Mouse (Mus musculus) v-Abl transformed pro-B cells (cell line): Measurements from ENCODE around the gene Slc16a9.

Experiments used
- in situ Hi-C, 2 experiments: fragments of 400-800 bp; cut with MboI; formaldehyde crosslinking; loops; one replicate each; pipeline ENCODE4 v1.15.1; 2025; ENCODE audit not compliant: unreplicated experiment in 2 of 2

Gene Slc16a9

DNA sequence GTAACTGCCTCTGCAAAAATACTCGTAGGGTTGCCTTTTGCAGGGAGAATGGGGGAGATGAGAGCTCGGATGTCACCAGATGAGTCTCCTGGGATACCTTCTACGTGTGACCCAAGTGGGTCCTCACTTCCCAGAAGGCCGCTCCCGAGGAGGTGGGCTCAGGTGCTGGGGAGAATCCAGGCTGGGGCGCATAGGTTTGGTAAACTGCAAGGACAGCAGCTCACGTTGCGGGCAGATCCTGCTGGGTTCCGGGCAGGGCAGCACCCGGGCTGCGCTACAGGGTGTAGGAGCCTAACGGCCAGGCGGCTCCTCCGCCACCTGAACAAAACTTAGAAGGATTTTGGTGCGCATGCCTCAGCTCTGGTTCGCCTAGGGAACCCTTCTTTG is 652 bp downstream of the Slc16a9 start:
- in situ Hi-C loops, result no loop called here

DNA sequence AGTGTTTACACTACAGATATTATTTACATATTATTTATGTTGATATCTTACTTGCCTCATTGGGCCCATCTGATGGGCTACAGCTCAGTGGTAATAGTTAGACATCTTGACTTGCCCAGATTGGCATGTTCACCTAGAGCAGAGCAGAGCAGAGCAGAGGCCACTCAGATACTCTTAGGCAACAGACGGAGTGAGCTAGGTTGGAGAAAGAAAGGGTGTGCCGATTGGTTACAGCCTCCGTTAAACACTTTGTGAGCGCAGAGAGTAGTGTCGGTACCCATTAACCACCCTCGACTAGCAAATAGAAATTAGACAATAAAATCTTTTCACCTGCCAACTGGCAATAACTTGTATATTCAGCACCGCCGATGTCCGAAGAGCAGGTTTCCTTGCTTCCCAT is 1.2 kb downstream of the Slc16a9 start:
- in situ Hi-C loops, result no loop called here

DNA sequence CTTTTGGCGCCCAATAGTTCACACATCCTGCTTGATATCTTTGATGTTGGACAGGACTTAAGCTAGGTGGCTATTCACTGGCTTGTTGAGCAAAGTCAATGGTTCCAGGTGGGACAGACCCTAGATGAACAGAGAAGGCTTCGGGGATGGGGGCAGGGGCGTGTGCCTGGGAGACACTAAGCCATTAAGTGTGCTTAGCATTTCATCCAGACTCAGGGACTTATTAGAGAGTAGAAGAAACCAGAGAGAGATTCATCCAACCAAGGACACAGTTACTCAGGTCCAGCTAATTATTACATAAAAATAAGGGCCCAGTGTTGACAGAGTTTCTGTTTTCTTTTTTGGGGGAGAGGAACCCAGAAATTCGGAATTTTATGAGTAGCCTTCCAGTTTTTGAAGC is 5.5 kb downstream of the Slc16a9 start:
- in situ Hi-C loops, result no loop called here

DNA sequence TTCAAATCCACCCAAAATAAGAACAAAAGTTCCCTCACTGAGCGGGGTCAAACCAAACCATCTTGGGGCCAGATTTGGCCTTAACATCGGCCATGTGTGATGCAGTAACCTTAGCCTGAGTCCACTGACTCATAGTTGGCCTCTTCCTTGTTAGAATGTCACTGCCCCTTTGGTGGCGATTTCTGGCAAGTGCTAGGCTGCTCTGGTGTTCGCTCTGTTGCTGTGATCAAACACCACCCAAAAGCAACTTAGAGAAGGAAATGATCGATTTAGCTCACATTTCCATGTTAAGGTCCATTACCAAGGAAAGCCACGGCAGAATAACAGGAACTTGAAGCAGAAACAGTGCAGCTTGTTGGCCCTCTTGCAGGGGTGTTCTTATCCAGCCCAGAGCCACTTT is 5.9 kb downstream of the Slc16a9 start:
- in situ Hi-C loops, result no loop called here

DNA sequence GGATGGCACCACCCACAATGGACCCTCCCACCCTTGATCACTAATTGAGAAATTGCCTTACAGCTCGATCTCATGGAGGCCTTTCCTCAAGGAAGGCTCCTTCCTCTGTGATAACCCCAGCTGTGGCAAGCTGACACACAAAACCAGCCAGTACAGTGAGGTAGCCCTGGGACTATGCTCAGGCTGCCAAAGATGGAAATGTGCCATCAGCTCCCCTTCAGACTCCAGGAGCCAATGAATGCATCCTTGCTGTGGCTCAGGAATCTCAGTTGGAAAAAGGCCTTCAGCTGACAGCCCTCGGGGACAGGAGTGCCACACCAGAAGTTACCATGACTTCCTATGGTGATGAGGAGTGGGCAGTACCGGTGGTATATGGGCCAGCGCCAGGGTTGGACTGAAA is 9.8 kb downstream of the Slc16a9 start:
- in situ Hi-C loops, result no loop called here

DNA sequence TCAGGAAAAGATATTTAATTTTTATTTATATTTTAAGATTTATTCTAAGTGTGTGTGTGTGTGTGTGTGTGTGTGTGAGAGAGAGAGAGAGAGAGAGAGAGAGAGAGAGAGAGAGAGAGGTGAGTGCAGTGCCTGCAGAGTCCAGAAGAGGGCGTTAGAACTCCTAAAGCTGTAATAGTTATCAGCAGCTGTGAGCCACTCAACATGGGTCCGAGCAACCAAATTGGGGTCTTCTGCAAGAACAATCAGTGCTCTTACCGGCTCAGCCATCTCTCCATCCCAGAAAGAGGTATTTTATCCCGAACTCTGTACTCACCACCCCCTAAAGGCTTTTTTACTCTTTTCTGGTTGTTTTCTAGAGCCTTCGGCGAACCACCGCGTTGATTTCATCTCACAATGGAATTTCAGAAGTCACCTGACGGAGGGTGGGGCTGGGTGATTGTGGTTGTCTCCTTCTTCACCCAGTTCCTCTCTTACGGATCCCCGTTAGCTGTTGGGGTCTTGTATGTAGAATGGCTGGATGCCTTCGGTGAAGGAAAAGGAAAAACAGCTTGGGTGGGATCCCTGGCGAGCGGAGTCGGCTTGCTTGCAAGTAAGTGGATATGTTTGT is 10.8 kb downstream of the Slc16a9 start:
- in situ Hi-C loops, result no loop called here

DNA sequence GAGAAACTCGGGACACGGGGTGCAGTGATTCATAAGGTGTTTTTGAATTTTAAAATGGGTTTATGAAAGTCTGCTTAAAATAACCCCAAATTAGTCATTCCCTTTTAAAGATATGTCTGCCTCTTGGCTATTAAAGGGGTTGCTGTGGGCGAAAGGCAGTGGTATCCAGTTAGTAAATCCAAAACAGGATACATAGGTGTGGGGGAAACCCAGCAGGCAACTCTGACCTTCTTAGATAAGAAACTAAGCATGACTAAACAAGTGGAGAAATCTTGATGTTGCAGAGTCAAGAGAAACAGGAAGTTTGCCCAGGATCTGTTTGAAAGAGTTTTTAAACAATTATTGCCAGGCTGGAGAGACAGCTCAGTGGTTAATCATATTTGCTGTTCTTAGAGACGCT is 12.1 kb downstream of the Slc16a9 start:
- in situ Hi-C loops, result no loop called here

DNA sequence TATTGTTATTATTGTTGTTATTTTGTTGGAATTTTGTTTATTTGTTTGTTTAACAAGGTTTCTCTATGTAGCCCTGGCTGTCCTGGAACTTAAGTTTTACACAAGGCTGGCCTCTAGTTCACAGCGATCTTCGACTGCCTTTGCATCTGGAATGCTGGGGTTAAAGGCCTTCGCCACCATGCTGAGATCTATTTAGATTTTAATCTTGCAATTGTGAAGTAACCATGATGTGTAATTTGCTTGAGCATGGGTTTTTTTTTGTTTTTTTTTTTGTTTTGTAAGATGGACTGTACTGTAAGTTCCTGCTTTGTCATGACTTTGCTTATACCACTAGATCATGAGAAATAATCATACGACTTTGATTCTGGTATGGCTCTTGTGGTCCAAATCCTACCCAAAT is 16.0 kb downstream of the Slc16a9 start:
- in situ Hi-C loops, result no loop called here

DNA sequence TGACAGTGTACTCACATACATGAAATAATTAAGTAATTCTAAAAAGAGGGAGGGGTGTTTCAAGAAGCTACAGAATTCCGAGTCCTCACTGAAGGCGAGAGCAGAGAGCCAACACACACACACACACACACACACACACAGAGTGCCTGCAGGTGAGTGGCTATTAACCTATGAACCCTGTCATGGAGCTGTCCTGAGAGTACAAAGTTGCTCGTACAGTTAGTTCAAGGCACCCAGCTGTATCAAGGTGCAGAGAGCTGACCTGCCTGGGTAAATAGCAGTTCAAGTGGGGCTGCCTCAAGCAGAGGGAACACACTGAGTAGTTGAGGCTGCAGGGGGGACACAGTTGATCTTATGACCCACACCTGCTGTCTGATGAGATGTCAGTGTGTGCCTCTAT is 17.2 kb downstream of the Slc16a9 start:
- in situ Hi-C loops, result no loop called here

DNA sequence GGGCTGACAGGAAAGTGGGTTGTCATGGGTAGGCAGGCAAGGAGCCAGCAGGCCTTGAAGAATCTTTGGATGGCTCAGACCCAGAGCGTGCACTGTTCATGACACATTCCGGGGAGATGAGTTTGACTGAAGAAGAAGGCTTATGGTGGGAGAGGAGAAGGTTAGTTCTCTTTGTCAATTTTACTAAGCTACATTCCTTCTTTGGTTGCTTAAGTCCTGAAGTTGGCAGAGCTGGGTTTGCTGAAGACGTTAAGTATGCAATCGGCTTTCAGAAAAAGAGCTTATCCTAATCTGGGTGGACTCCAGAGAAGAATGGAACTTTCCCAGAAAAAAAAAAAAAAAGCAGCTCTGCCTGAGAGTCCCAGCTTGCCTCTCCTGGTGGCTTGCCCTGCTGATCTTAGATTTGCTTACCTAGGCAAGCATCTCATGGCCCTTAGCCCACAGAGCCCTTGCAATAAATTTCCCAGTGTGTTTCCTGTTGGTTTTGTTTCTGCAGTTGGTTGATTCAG is 18.8 kb downstream of the Slc16a9 start:
- in situ Hi-C loops, result no loop called here

DNA sequence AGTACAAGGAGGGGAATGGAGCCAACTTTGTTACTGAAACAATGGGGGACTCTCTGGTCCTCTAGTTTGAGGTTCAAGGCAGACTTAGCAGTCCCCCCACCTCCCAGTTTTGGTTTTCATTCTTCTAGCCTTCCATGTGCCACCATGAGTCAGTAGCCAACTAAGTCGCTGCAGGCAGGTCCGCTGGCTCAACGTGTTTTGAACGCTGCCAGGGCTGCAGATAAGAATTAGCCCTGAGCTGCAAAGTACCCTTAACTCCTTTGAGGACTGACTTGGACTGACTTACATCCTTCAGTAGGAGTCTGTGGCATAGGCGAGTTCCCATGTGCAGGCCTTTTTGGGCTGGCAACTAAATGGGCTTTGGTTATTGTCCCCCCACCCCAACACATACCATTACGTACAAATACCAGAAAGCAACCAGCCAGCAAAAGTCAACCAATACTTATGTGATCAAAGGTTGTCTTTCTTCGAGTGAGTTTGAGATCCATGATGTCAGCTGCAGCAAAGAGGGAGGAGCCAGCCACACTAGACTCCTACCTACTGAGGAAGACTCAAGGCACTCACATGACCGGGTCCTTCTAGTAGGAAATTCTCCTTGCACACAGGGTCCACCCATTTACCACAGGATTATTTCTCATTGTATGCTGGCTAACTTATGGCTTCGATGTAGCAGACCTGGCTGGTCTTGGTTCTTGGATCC is 19.6 kb downstream of the Slc16a9 start:
- in situ Hi-C loops, result no loop called here

DNA sequence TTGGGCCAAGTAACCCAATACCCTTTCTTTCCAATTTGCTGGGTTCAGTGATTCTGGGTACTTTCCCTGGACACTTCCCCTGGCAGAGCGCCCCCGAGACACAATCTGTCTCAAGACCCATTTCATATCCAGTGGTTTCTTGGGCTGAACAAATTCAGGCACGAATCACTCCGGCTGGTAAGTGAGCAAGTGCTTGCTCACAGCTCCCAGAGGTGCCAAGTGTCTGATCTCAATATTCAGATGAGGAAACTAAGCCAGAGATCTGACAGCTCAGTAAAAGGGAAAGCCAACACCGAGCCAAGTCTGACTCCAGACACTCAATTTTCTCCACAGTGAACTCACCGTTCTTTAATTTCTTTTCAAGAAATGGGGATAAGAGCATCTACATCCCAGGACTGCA is 21.6 kb downstream of the Slc16a9 start:
- in situ Hi-C loops, result no loop called here

DNA sequence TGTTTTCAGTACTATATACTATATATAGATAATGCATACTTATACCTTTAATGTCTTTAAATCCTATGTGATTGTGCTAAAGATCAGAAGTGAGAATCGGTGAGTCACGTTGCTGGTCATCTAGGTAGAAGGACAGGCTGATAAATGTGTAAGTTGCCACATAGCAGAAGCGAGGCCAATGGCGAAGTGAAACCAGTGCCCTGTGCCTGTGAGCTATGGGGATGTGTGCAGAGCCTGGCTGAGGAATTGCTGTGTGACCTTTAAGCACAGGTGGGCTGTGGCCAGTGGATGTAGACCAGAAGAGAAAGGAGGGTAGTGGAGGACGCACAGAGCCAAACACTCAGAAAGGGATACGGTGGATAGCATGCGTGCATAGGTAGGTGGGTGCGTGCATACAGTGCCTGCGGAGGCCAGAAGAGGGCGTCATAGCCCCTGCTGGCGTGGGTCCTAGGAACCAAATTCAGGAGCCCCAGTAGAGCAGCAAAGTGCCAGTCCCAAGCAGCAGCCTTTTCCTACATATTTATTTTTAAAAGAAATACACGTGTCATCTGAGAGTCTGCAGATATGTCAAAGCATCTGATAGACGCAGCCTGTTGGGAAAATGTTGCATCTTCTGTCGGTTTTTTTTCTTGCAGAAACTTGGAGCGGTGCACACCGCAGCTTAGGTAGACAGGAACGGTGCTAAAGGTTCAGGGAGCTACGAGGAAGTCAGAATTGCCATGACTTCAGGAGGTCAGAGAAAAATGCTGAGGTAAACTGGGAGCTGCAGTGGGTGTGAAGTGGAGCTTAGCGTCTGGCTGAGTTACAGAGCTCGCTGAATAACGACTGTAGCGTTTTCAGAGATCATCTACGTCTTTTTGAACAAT is 23.9 kb downstream of the Slc16a9 start:
- in situ Hi-C loops, result no loop called here

DNA sequence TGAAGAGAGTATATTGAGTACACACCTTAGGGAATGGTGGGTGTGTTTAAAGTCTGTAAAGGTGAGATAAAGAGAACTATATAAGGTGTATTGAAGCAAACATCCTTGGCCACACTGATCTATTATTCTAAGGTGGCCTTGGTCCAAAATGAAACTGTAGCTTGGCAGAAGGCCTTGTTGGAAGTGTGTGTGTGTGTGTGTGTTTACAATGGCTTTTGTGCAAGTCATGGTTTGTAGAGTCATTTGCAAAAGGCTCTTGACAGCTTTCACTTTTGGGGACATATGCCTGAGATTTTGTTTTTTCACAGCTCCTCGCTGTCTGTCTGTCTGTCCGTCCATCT is 24.5 kb downstream of the Slc16a9 start:
- in situ Hi-C loops, result no loop called here

DNA sequence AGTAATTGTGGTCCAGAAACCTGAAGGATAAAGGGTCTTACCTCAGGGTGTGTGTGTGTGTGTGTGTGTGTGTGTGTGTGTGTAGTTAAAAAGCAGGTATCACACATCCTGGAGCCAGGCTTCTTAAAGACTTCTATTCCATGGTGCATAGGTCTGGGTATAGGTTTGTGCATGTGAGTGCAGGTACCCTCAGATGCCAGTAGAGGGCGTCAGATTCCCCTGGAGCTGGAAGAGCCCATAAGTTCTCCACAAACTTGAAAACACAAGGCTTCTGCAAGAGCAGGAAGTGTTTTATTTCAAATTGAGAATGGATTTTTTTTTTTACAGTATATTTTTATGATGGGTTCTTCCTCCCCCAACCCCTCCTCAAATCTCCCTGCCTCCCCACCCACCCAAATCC is 31.8 kb downstream of the Slc16a9 start:
- in situ Hi-C loops, result no loop called here

DNA sequence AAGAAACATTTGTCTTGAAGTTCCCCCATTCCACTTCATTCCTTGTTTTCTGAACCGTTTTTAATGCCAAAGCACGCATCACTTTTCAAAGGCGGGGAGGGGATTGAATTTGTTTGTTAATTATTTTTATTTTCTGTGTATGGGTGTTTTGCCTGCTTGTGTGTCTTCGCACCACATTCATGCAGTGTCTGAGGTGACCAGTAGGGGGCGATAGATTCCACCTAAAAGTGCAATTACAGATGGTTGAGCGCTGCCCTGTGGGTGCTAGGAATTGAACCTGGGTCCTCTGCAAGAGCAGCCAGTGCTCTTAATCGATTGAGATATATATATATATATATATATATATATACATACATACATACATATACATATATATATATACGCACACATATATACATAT is 34.4 kb downstream of the Slc16a9 start:
- in situ Hi-C loops, result no loop called here

DNA sequence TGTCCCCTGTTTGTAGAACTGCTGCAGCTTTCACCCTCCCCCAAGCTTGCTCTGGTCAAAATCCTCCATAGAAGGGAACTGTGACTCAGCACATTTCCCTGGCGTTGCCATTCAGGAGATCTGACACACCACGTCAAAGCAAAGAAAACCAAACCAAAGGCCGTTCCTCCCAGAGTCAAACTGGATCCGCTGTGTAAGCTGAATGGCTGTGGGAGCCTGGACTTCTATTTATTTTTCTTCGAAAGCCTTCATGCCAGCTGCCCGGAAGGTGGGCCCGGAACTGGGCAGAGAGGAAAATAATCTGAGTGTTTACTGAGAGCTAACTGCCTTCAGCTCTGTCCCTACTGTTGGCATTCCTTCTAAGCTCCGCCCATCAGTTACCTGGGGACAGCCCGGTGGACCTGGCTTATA is 42.9 kb downstream of the Slc16a9 start:
- in situ Hi-C loops, result loop anchor here in 1 of 2 experiments (5.0 kb wide), 1 partner anchor 271 kb away; no protein-coding TSS in a partner anchor

DNA sequence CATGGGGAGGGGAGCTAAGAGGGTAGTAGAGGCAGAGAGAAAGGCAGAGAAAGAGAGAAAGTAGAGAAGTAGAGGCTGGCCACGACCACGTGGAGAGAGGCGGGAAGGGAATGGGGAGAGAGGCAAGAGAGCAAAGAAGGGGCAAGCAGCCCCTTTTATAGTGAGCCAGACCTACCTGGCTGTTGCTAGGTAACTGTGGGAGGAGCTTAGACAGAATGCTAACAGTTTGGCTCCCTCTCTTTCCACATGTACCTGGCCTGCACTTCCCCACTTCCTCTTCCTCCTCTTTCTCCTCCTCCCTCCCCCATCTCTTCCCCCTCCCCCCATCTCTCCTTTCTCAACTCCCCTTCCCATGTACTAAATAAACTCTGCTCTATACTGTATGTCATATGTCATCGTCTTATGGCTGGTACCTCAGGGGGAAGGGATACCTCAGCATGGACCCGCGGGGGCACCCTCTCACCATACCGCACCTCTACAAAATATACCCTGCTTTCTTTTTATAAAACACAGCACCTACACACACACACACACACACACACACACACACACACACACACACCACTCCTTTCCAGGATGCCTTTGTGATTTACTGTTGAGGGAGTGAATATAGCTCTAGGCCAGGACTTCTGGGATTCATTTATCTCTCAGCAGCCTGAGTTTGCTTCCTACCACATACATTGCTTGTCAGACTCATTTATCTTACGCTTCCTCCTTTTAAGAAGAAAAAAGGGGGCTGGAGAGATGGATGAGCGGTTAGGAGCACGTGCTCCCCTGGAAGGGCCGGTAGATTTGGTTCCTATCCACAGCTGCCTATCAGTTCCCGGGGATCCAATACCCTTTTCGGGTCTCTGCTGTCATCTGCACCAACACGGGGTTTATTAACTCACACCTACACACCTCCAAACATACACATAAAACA is 43.8 kb downstream of the Slc16a9 start:
- in situ Hi-C loops, result loop anchor here in 1 of 2 experiments (5.0 kb wide), 1 partner anchor 271 kb away; no protein-coding TSS in a partner anchor

DNA sequence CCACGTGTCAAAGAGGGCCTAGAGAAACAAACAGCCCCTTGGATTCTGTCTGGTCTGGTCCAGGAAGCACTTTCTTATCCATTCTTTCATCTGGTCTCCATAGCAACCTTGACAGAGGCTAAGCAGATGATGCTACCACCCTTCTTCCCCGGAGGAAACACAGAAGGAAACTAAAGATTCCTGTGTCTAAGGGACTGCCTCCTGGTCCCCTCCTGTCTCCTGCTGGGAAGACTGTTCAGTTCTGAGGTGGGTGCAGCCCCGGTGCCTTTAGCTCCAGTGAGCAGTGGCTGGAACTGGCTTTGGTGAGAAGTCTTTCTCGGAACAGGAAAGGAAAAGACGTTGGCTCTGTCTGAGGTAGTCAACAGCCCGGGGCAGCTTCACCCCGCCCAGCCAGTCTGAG is 47.1 kb downstream of the Slc16a9 start:
- in situ Hi-C loops, result loop anchor here (10.0 kb wide), 3 partner anchors 267 to 847 kb away; no protein-coding TSS in a partner anchor

DNA sequence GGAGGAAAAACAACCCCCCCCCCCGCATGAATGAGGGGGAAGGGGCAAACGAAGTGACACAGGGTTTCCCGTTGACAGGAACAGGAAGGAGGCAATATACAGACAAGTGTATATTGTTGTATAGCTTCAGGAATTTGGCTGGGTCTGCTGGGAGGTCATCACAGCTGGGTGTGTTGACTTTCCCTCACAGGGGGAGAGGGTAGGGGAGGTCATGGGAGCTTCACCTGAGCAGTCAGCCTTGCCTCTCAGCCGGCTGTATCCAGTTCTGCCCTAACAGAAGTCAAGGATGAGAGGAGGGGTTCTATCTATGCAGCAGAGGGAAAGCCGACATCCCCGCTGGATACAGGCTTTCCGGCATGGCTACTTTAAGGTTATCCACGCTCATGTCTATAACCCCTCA is 49.2 kb downstream of the Slc16a9 start:
- in situ Hi-C loops, result loop anchor here (10.0 kb wide), 3 partner anchors 269 to 849 kb away; no protein-coding TSS in a partner anchor
